Mouse (Mus musculus): ENCODE results near the gene Plcb3.
A peak's percentile ranks its signal among the peaks of the same experiment; 100 is the strongest.

Plcb3 gene

GRCm38 (mm10) chr19:6919876-6920740, 56.2 kb downstream of the Plcb3 start:
- peak; percentile 56 for DNase-seq (ENCODE audit: low spot score)

- no peak for DNase-seq (ENCODE audit: low spot score)
These were observed 56.8 kb downstream of the Plcb3 start for GRCm38 (mm10) chr19:6919431-6919830.

- DNase-seq (ENCODE audit: low spot score) = no peak
These were observed 57.9 kb downstream of the Plcb3 start for GRCm38 (mm10) chr19:6918321-6918720.

GRCm38 (mm10) chr19:6916496-6916895, 59.8 kb downstream of the Plcb3 start:
- DNase-seq (ENCODE audit: low spot score) = no peak

DNA sequence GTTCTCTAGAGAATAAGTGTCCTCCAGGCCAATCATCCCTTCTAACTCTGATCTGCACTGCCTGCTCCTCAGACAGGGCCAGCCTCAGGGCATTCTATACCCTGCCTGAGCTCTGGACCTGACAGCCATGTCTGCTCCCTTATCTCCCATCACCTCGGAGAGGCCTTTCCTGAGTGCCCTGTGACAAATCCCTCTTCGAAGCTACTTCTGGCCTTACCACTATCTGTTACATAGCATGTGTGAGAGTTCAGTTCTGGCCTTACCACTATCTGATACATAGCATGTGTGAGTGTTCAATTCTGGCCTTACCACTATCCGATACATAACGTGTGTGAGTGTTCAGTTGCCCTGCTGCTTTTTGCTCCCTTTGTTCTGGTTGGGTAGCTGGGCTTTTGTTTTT, 61.0 kb downstream of the Plcb3 start:
- no peak for DNase-seq (ENCODE audit: low spot score)

DNA sequence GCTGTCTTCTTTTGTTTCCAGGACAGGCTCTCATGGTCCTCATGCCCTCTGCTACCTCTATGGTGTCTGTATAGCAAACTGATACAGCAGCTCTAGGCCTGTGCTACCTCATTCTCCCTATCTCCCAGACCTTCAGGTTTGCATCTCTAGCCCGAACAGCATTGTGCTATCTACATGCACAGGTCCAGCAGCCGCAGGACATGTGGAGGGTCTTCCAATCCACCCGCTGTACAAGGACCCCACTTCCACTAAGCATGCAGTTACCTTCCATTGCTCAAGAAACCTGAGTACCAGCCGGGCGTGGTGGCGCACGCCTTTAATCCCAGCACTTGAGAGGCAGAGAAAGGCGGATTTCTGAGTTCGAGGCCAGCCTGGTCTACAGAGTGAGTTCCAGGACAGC, 61.7 kb downstream of the Plcb3 start:
- DNase-seq (ENCODE audit: low spot score) = no peak

DNA sequence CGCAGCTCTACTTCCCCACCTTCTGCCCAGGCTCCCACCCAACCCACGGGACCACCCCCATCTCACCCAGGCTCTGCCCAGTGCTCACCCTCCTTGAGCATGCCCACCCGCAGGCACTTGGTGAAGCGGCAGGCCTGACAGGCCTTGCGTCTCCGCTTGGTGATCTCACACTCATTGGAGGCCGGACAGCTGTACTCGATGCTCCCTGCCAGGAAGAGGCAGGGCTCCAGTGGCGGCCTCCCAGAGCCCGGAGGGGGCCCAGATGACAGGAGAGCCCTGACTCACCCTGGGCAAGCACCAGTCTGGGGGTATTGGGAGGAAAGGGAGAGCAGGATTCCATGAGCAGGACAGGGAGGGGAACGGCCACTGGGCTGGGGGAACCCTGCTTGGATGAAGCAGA, 62.3 kb downstream of the Plcb3 start:
- DNase-seq (ENCODE audit: low spot score) = no peak

DNA sequence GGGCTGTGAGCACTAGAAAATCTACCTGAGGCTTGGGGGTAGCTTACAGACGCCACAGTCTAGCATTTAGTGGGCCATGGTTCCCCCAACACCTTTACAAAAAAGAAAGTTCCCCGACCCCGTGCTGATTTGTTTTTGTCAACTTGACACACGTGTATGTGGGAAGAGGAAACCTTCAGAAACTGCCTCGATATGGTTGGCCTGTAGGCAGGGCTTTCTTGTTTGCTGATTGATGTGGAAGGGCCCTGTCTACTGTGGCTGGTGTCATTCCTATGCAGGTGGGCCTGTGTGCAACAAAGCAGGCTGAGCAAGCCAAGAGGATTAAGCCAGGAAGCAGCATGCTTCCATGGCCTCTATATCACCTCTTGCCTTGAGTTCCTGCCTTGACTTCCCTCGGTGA, 63.2 kb downstream of the Plcb3 start:
- DNase-seq (ENCODE audit: low spot score) = no peak

GRCm38 (mm10) chr19:6912205-6912970, 63.9 kb downstream of the Plcb3 start:
- DNase-seq (ENCODE audit: low spot score) = no peak

- no peak for DNase-seq (ENCODE audit: low spot score)
These were observed 64.9 kb downstream of the Plcb3 start for GRCm38 (mm10) chr19:6911101-6912074.

GRCm38 (mm10) chr19:6910306-6910705, 66.0 kb downstream of the Plcb3 start:
- peak; percentile 78 for DNase-seq (ENCODE audit: low spot score)

GRCm38 (mm10) chr19:6909507-6910289, 66.6 kb downstream of the Plcb3 start, which contains the start of the genes Trmt112 and Prdx5:
TSS of gene Trmt112 (plus strand) at chr19:6909698.
TSS of gene Prdx5 (minus strand) at chr19:6910106.
- DNase-seq (ENCODE audit: low spot score) = peak; percentile 97

- DNase-seq (ENCODE audit: low spot score) = no peak
These were observed 67.2 kb downstream of the Plcb3 start for GRCm38 (mm10) chr19:6909021-6909420.

GRCm38 (mm10) chr19:6907811-6908540, 68.3 kb downstream of the Plcb3 start:
- no peak for DNase-seq (ENCODE audit: low spot score)

GRCm38 (mm10) chr19:6907094-6907493, 69.2 kb downstream of the Plcb3 start:
- no peak for DNase-seq (ENCODE audit: low spot score)

- DNase-seq (ENCODE audit: low spot score) = no peak
These were observed 70.1 kb downstream of the Plcb3 start for GRCm38 (mm10) chr19:6906199-6906598.

DNA sequence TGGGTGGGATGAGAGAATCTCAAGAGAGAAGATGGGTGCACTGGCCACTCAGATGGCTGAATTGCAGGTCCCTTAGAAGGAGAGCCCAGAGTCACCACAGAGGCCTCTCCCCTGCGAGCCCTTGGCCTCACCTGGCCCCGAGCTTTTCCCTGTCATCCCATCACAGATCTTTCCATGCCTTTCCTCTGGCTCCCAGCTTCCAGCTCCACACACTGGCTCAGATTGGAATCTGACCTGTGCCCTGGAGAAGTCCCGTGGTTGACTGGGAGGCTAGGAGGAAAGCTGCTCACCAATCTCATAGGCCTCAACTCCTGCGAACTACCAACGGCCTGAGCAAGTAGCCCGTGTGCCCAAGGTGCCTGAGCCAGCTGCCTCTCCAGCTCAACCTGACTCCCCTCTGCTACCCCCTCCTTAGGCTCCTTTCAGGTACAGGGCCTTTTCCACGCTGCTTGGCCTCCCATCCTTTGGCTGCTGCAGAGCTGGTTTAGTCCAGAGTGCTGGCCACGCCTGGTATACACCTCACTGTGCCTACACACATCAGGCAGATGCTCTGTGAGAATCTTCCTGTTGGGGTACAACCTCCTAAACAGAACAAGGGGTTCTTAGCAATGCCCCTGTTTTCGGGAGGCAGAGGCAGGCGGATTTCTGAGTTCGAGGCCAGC, 70.6 kb downstream of the Plcb3 start:
- no peak for DNase-seq (ENCODE audit: low spot score)

DNA sequence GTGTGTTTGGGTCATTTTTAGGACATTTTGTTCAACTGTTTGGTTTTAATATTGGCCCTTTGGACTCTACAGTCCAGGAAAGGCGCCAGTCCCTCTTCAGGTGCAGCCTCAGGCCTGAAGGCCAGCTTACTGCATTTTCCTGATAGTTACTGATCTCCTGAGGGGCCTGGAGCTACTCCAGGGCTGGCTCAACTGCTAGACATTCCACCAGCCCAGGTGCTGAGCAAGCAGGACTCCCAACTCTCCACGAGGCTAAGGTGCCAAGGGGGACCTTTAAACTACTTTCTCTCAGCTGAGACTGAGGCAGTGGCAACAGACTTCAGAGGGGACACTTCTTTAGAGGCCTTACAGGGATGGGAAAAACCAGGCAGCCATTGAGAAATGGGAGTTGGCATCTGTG, 71.4 kb downstream of the Plcb3 start:
- DNase-seq (ENCODE audit: low spot score) = no peak

DNA sequence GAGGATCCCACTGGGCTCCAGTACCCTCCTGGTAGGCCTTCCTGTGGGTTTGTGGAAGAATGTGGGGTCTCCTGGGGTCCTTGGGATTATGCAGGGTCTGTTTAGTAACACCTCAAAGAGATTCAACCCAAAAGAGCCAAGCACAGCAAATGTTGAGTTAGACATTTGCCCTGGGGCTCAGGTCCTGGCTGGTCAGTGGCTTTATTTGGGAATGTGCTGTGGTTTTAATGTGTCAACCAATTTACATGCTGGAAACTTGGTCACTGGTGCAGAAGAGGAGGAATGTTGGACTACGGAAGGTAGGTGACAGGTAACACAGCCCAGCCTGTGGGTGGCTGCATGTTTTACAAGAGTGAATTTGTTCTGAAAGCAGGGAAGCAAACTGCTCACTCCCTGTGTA, 73.2 kb downstream of the Plcb3 start:
- no peak for DNase-seq (ENCODE audit: low spot score)

Data from embryo, embryonic 10.5 days (tissue).